Mouse (Mus musculus): ENCODE measurements at regions not wholly inside any gene's neighbourhood (a gene's known extent, or its start where the extent isn't known, plus 50 kb on each side); places are given as distances from the start of the nearest gene placed in this dataset.

DNA sequence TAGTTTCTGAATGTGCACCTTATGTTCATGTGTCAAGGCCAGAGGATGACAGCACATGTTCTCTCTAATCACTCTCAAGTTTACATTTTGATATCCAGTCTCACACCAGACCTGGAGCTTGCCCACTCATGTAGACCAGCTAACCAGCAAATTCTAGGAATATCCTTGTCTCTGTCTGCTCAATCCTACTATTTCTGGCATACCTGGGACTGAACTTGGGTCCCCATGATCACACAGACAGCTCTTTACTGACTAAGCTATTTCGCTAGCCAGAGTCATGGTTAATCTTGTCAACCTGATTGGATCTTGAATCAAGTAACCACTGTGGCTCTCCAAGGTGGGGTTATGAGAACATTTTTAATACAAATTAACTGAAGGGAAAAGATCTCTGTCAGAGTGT, 625.9 kb upstream of the Klf6 start:
- no peak for TF ChIP-seq CTCF (IDR thresholded peaks at IDR 0.05; ENCODE audit: borderline replicate concordance, insufficient read depth, low read length)
- TF ChIP-seq POLR2A (IDR thresholded peaks at IDR 0.05; ENCODE audit: low read depth, low read length) = no peak
